Mouse (Mus musculus) spleen, adult 12 weeks (tissue): Measurements from ENCODE around the gene Hsd11b1.

Source experiments
- DNase-seq: peaks from one replicate; pipeline ENCODE4 v3.0.0; 2022; ENCODE audit warnings: low spot score

Hsd11b1 gene

DNA sequence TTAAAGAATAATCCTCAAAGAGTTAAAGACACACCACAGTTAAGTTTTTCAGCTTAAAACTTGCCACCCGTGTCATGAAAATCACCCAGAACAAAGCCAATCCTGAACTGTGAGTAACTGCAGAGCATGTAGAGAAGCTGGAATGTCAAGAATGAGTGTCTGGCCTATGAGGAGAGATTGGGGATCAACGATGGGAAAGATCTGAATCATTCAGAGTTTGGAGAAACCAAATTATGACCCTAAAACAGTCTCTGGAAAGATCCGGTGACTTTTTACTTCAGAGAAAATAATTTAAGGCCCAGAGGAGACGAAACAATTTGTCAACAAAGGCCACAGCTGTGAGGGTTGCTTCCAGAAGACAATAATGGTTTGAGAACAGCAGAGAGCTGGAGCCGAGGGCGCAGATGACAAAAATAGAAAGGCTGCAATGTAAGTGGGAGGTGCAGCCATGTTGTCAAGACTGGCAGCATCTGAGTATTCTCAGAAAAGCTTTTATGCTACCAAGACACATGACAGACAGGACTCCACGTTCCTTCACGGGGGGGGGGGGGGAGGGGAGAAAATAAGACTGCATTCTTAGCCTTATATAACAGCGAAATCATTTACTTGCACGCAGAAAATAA, 20.2 kb downstream of the Hsd11b1 start:
- DNase-seq: no peak

DNA sequence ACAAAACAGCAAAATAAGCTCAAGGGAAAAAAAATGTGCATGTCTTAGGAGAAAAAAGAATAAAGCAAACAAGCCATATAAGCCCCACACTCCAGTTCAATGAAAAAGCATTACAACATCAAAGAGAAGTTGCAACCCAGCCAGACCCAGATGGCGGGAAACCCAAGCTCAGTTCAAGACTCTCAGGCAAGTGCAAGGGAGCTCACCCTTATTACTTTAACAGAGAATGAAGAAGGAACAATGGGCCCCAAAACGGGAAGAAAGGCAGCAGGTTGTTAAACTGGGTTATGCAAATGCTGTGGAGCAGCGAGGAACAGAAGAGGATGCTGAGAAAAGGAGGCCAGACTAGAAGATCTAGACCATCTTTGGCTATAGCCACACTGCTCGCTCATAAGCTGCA, 21.0 kb downstream of the Hsd11b1 start:
- DNase-seq: peak; percentile 11

DNA sequence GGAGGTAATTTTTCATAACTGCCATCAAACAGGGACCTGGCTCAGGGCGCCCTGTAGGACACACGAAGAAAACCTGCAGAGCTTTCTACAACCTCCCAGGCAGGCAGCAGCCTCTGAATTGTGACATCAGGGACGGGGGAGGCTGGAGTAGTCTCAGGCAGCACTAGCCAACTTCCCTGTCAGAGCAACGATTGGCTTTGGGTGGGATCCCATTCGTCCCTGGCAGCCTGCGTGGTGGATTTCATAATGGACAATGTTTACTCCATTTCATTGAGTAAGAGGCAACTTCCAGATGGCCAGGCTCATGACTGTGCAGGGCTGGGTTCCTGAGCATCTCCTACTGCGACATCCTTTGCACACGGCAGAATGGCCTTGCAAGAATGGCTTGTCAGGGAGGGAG, 21.6 kb downstream of the Hsd11b1 start:
- DNase-seq: no peak

DNA sequence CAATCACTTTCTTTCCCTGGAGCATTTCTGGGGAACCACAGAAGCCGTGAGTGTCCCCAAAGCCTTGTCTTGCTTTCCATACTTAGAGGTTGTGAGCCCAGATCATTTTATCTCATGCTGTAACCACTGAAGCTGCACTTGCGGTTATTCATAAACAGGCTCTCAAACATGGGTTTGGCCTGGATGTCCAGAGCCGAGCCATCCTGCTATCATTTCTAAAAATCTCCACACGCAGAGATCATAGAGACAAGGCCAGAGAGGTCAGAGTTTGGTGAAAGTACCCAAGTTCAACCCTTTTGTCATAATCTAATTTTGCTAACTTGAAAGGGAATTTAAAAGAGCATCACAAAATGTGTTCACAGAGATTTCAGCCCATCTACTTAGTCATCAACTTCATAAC, 22.4 kb downstream of the Hsd11b1 start:
- DNase-seq: no peak

DNA sequence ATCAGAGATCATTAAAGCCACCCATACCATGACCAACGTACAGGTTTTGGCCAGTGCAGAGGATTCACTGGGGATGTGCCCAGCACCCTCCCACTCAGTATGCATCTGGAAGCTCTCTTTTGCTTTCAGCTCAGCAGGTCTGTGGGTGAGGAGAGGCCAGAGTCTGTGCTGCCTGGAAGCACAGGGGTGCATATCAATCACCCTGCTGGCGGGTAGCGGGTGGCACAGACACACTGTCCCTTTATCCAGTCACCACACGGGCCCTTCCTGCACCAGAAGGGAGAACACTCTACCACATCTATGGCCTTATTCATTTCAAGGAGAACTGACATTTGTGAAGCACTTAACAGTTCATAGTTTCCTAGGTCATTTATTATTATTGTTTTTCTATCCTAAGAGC, 25.4 kb downstream of the Hsd11b1 start:
- DNase-seq: no peak

DNA sequence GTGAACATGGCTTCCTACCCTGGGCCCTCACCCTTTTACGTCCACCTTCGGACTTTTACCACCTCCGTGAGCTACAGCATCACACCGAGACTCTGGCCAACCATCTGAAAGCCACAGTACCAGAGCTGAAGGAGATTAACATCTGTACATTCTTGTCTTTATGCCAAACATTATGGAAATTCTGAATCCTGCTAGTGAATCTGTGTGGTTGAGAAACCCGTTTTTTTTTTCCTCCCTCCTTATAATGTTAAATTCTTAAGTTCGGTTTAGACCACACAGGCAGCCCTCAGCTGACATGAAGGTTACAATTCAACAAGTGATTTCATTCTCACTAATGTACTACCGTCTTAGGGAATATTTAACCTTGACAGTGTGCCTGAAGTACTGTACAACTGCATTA, 28.9 kb downstream of the Hsd11b1 start:
- DNase-seq: no peak

DNA sequence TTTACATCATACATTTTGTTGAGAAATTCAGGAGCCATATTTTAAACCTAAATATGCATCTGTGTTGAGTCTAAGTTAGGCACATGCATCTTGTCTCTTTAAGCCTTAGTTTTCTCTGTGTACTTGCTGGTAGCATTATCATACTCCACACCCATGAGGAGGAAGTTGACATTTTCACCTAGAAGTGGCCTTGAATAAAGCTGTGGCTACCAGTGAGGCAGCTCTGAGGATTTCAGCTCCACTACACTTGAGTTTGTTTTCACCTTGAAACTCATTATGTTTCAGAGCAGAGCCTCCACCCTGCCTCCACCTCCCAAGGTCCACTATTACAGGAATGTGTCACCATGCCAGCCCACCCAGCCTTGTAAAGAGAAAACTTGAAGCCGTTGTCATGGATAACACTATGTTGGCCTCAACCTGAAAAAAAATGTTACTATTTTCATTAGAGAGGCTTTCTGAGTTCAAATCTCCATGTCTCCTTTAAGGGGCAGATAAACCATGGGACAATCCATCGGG, 29.7 kb downstream of the Hsd11b1 start:
- DNase-seq: no peak

DNA sequence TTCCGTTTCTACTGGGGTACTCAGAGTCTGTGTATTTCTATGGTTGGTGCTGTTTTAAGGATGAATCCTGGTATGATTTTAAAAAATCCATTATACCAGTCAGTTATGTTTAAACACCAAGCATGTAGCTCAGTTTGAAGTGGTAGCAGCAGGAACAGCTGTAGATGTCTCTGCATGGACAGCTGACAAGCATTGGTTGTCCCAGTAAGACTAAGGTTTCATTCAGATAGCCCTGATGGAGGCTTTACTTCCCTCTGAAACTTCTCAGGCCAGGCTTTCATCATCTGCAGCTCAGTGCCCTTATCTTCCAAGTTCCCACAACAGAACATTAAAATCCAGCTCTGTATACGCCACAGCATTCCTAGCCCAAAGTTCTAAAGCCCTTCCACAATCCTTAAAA, 31.1 kb downstream of the Hsd11b1 start:
- no peak for DNase-seq

DNA sequence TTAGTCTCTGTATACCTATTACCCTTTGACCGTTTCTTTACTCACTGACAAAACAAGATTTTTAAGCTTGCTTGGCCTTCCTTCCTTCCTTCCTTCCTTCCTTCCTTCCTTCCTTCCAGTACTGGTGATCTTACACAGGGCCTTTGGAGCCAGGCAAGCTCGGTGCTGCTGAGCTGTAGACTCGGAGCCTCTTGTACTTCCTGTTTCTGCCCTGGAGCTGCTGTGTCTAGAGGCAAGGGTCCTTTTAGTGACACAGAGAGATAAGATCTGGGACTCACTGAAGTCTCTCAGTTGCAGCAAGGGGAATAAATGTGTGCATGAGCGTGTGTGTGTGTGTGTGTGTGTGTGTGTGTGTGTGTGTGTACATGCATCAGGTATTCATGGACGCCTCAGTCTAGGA, 32.9 kb downstream of the Hsd11b1 start:
- no peak for DNase-seq

DNA sequence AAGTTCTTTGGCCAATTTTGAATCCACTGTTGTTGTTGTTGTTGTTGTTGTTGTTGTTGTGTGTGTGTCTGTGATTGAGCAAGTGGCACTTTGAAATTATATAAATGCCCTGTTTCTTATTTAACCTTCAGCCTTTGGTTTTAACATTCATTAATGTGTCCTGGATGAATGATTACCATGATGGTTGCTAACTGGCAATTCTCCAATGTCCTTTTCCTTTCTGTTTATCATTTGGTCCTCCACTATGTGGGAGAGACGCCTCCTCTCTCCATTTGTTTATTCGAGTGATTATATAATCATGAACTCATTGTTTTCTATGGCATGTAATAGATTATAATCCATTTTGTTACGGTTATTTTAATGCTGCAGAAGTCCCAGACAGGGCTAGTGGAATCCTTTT, 33.3 kb downstream of the Hsd11b1 start:
- DNase-seq: no peak

DNA sequence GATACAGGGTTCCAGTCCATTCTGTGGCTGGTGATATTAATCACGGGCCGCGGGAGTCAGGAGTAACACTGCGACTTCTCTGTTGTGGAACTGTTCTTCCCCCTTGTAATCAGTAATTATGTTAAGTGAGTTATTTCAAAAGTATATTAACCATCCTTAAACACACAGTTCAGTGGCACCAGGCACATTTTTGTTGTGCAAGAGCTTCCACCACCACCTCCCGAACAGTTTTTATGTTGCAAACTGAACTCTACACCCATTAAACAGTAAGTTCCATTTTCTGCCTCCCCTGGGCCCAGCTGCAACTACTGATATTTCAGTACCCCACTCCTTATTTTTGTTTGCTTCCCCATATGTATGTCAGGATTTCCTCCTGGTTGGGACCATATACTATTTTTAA, 34.3 kb downstream of the Hsd11b1 start:
- no peak for DNase-seq

DNA sequence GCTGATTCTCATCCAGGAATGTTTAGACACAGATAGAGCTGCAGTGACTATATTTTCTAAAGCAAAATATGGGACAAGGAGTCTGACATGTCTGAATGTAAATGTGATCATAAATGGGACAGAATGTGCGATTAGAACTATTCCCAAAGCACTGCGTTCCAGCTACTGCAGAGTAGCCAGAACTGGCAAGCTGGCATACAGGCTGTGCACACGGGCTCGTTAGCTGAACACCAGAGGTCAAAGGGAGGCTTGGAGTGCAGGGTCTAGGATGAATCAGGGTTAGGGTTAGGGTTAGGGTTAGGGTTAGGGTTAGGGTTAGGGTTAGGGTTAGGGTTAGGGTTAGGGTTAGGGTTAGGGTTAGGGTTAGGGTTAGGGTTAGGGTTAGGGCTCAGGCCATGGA, 36.3 kb downstream of the Hsd11b1 start:
- no peak for DNase-seq

DNA sequence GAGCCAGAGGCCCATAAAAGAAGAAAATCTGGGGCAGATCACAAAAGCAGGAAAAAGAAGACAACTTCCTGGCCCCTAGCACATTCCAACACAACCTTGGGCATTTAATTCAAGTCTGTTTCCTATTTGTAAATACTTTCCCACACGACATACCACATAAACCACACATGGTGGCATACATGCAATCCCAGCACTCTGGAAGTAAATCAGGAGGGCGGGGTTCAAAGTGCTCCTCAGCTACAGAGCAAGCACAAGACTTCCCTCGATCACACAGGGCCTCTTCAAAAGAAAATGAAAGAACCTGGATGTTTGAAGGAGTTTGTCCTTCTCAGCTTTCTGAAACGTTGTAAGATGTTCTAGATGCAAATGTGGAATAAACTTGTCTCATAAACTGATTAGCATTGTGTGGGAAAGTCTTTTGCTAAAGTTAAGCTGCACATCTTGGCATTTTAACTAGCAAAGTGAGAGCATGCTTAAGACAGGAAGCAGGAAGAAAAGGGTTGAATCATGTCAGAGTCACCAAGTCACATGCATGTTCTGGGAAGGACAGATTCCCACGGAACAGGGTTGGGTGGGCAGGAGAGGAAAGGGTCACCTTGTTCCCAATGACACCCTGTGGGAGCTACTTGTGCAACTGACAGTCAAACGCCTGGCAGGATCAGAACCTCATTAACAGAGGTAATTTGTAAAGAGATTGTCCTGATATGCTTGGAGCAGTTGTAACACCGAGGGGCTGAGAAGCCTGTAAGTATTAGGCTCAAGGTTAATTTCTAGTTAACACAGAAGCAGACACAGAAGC, 37.0 kb downstream of the Hsd11b1 start:
- DNase-seq: no peak

DNA sequence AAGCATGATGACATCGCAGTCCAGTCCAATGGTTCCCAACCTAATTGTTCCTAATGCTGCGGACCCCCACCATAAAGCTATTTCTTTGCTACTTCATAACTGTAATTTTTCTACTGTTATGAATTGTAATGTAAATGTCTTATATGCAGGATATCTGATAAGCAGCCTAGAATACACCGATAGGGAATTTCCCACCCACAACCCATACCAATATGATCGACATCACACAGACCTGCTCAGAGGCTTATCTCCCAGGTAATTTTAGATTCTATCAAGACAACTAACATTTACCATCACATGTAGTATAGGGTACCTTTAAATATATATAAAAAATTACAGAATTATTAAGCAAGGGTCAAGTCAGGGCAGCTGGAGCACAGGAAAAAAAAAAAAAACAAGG, 37.8 kb downstream of the Hsd11b1 start:
- no peak for DNase-seq

DNA sequence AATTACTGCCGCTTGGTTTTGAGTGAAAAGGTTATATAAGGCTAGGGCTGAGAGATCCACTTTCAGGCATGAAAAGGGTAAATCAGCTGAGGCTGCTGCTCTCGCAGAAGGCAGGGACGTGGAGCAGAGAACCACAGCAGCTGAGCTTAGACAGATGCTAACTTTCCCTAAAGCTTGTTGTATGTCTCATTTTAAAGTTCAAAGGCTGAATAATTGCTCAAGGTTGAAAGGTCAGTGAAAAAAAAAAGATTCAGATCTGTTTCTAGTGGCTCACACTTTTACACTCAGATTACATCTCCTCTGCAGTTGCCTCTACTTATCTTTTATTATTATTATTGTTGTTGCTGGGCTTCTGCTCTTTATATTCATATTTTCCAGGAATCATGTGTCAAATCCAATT, 38.3 kb downstream of the Hsd11b1 start:
- DNase-seq: no peak

DNA sequence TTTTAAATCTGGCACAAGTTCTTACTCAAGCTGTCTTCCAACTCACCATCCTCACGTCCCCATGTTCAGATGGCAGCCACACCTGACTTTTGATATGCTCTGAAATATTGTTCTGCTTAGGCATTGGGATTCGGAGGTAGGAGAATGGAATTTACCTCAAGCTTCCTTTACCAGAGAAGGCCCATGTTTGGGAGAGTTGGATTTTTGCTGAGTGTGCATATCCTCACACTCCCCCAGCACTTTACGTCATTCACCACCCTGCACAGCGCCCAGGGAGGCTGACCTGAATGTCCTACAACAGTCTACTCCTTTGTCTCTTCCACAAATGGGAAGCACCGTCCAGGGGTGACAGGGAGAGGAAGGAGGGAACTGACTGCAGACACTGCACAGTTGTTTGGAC, 43.5 kb downstream of the Hsd11b1 start:
- no peak for DNase-seq

DNA sequence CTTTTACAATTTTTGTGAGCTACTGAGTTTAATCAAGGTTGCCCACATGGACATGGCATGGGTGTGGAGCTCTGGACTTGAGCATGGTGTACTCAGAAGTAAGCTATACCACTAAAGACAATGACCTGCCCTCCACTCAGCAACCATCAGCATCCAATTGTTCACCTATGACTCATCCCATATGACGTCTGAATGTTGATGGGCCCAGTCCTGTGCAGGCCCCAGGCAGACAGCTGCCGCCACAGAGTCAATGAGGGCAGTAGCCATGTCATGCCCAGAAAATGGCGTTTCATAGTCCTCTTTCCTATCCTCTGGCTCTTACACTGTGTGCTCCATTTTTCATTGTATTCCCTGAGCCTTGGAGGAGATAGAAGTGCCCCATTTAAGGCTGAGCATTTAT, 47.9 kb downstream of the Hsd11b1 start:
- no peak for DNase-seq

DNA sequence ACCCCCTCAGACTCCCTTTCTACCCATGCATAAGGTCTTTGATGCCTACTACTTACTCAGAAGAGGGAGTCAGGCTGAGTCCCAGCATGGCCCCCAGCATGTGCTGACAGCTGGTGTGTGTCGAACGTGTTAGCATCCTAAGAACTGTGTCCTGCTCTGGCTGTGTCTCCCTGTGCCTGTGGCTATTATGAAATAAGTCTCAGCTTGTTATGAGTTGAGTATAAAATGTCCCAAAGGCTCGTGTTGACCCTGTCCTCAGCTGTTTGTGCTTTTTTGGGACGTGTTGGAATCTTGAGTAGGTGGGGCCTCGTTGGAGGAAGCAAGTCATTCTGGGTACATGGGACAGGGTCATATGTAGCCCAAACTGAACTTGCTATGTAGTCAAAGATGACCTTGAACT, 49.8 kb downstream of the Hsd11b1 start:
- DNase-seq: no peak

DNA sequence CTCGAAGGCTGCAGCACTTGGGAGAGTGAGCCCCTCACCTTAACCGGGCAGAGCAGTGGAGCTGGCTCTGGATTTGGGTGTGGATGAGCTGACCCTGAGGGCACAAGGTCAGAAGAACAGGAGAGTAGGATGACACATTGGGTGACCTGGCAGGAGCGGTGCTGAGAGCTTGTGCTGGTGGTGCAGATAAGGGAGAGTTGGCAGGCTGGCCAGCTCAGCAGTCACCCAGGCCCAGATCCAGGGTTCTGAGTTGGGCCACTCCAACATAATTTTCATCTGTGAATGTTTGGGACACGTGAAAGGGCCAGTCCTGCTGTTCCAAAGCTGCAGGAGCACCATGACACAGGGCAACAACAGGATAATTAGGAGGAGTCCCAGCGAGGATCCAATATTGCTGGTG, 52.5 kb downstream of the Hsd11b1 start:
- DNase-seq: no peak

DNA sequence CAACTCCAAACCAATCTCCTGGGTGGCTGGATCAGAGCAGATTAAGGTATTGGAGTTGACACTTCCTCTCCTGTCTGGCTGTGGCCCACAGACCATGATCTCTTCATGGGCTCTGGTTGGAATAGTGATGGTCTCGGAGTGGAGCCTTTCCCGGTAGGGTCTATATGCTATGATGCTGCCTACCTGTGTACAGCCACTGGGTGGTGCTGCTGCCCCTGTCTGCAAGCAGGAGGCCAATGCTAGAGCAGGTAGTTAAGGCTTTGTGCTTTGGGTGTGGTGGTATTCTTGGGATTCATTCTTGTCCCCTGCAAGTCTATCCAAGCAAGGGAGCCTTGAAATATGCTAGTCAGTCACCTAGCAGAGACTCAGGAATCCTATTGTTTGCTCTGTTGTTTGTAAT, 55.7 kb downstream of the Hsd11b1 start:
- DNase-seq: peak; percentile 37

DNA sequence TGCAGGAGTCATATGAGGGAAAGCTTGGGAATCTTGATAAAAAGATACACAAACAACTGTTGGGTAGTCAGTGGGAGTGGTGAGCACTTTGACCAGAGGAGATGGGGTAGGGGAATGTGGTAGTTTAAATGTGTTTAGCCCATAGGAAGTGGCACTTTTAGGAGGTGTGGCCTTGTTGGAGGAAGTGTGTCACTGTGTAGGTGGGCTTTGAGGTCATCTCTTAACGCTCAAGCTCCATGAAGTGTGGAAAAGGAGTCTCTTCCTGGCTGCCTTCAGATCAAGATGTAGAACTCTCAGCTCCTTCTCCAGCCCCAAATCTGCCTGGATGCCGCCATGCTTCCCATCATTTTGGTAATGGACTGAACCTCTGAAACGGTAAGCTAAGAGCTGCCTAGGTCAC, 56.4 kb downstream of the Hsd11b1 start, which contains the start of gene Lamb3:
TSS of gene Lamb3 (plus strand) at position 197 of the 400 bp plus-strand sequence.
- DNase-seq: no peak

DNA sequence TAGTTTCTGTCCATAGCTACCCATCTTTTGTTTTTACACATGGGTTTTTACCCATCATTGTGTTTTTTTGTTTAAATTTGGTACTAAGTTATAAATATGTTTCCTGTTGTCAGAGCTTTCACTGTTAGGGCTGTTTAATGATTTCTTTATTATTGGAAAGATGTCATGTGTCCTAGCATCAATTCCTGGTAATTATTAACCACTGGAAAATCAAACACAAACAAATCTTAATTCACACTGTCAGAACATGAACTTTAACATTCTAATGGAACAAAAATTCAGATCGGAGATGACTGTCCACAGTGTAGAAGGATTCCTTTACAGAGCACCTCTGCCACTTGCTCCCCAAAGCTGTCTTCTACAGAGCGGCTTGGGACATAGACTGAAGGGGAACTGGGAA, 58.4 kb downstream of the Hsd11b1 start:
- no peak for DNase-seq

DNA sequence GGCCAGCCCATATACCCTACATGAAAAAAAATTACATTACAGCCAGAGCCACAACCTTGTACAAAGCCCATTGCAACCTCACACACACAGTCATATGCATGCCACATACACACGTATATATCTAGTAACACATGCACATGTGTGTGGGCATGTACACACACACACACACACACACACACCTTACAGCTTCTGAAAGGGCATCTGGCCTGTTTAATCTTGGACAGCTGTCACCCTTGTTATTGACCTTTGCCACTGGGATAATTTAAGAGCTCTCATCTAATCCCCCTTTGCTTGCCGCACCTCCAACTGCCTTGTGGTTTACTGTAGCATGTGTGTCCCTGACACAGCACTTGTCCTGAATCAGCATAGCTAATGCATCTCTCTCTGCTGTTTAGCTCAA, 60.1 kb downstream of the Hsd11b1 start:
- DNase-seq: no peak

DNA sequence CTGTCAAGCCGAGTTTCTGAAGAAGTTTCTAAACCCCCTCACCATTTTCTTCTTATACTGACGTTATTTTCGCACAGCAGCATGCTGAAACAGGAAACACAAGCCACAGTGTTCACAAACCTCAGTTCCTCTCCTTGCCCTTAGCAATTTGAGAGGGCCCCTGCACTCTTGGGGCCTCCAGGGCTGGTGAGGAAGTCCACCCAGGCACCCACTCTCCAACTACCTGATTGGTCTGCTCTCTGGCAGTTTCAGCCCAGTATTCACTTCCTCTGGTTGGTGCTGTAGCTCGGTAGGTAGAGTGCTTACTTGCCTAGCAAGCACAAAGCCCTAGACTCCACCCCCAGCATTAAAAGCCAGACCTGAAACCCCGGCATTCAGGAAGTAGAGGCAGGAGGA, 62.5 kb downstream of the Hsd11b1 start, which contains the start of gene Traf3ip3:
TSS of gene Traf3ip3 (minus strand) at position 321 of the 396 bp plus-strand sequence.
- peak; percentile 62 for DNase-seq
